Mouse (Mus musculus) stomach, embryonic 14.5 days (tissue): ENCODE results near the gene Dock3. TPM values are rescaled to one million over a fixed set of nuclear protein-coding genes. Genes with fewer than 3 reads are reported as not detected.

Experiments
- ATAC-seq: fragments of 200-750 bp; cut with Nextera tagmentation; 2 replicates; pipeline ENCODE4 v1.8.0; 2017; ENCODE audit warnings: low read depth, moderate TSS enrichment; ENCODE audit not compliant: insufficient number of reproducible peaks, insufficient read depth, low FRiP score
- H3K27ac ChIP-seq: fragments of 300-500 bp; sonication (generic); 2 replicates; pipeline ENCODE4 v1.5.1; 2014; ENCODE audit warnings: mild to moderate bottlenecking, low read length, moderate library complexity, mixed read lengths
- H3K27me3 ChIP-seq: fragments of 300-500 bp; sonication (generic); 2 replicates; pipeline ENCODE4 v1.6.1; 2014; ENCODE audit warnings: low read length, control low read depth, mixed read lengths; ENCODE audit not compliant: control insufficient read depth, insufficient read depth
- H3K36me3 ChIP-seq: fragments of 300-500 bp; sonication (generic); 2 replicates; pipeline ENCODE4 v1.6.1; 2014; ENCODE audit warnings: mild to moderate bottlenecking, control low read depth, low read length, moderate library complexity, mixed read lengths; ENCODE audit not compliant: control insufficient read depth, insufficient read depth
- H3K4me1 ChIP-seq: fragments of 300-500 bp; sonication (generic); 2 replicates; pipeline ENCODE4 v1.6.1; 2014; ENCODE audit warnings: low read length, control low read depth, mixed read lengths; ENCODE audit not compliant: control insufficient read depth, insufficient read depth
- H3K4me2 ChIP-seq: fragments of 300-500 bp; sonication (generic); replicated peaks from 2 replicates; pipeline ENCODE4 v1.6.1; 2014; ENCODE audit warnings: low read depth, low read length, control low read depth
- H3K4me3 ChIP-seq: fragments of 300-500 bp; sonication (generic); 2 replicates; pipeline ENCODE4 v1.5.1; 2014; ENCODE audit warnings: low read depth, low read length, control low read depth
- H3K9ac ChIP-seq: fragments of 300-500 bp; sonication (generic); replicated peaks from 2 replicates; pipeline ENCODE4 v1.6.1; 2014; ENCODE audit warnings: low read depth, mild to moderate bottlenecking, control low read depth, low read length, moderate library complexity, mixed read lengths
- H3K9me3 ChIP-seq: fragments of 300-500 bp; sonication (generic); 2 replicates; pipeline ENCODE4 v1.6.1; 2016; ENCODE audit warnings: low read depth, low read length, control low read depth; ENCODE audit not compliant: control insufficient read depth
- WGBS: fragments of 180-500 bp; shearing (Covaris S2); extraction: QIAGEN DNeasy Blood & Tissue Kit; methylation state at CpG from one replicate; pipeline ENCODE4 v1.1.7; 2014; 5-methylcytosine and 5-hydroxymethylcytosine counted together
- polyA plus RNA-seq: library from polyadenylated mRNA; unstranded; fragments of >200 nt; fragmentation: Nextera tagmentation; extraction: Ambion mirVana; gene quantifications from 2 replicates; pipeline ENCODE4 v1.2.1, GENCODE M21; 2014

Gene Dock3
- polyA plus RNA-seq, 1 experiment from 2014 or later = 0.88 TPM

- no peaks in the 10 kb centered on the region for H3K4me1 ChIP-seq
These were observed 32.2 kb upstream of the Dock3 start for GRCm38 (mm10) chr9:107263912-107264311.

DNA sequence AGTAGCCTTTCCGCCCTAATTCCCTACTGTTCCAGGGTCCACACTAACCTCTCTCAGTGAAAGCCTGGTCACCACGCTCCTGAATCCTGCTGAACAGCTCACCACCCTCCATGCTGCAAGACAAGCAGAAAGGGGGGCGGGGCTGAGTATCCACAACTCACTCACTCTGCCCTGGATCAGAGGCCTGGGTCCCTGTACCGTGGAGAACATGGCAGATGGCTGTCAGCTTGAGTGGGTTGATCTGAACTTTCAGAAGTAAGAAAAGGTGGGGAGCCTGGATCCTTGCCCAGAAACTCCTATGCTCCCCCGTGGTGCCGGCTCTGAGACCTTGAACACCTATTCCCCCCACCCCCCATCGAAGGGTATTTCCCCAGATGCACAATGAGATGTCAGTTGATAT is 30.7 kb upstream of the Dock3 start:
- H3K4me2 ChIP-seq = no peak overlapping the region
- no peaks in the 10 kb centered on the region for H3K4me1 ChIP-seq
- WGBS = 76% methylated on average over 7 of the region's 7 CpGs
- no peak overlapping the region for H3K9ac ChIP-seq
- ATAC-seq = no peak
- no peak overlapping the region for H3K4me3 ChIP-seq
- H3K36me3 ChIP-seq = no peaks in the 10 kb centered on the region
- H3K9me3 ChIP-seq = no peaks in the 10 kb centered on the region
- H3K27me3 ChIP-seq = no peaks in the 10 kb centered on the region
- H3K27ac ChIP-seq = no peak overlapping the region

More at GRCm38 (mm10) chr9:107263912-107264311, 32.2 kb upstream of the Dock3 start:
- no peaks in the 10 kb centered on the region for H3K36me3 ChIP-seq
- no peaks in the 10 kb centered on the region for H3K27me3 ChIP-seq
- H3K4me2 ChIP-seq = no peak overlapping the region
- H3K9me3 ChIP-seq = no peaks in the 10 kb centered on the region
- no peak overlapping the region for H3K27ac ChIP-seq
- no peak for ATAC-seq
- H3K9ac ChIP-seq = no peak overlapping the region
- 82% methylated on average over 5 of the region's 5 CpGs for WGBS
- H3K4me3 ChIP-seq = no peak overlapping the region

GRCm38 (mm10) chr9:107261792-107262191 is 30.1 kb upstream of the Dock3 start:
- Histone ChIP-seq H3K4me2 (no peak overlapping the region), H3K36me3 (no peaks in the 10 kb centered on the region), H3K9me3 (no peaks in the 10 kb centered on the region), H3K9ac (no peak overlapping the region), H3K27ac (no peak overlapping the region), H3K27me3 (no peaks in the 10 kb centered on the region), H3K4me1 (no peaks in the 10 kb centered on the region), H3K4me3 (no peak overlapping the region)
- 66% methylated on average over 6 of the region's 6 CpGs for WGBS
- no peak for ATAC-seq

DNA sequence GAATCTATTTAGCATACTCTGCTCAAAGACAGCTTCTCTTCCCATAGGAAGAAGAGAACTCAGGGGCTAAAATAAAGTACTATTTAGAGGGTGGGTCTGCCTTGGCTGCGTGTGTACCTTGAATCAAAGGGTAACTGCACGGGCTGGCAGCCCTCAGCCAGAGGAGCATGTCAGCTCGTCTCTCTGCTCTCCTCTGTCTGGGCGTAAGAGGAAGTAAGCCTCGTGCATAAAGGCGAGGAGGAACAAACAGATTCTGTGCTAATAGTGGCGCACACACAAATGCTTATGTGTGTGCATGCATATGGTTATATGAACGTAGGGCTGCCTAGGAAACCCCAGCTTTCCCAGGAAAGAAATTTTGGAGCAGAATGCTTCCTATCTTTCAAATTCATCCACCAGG is 29.1 kb upstream of the Dock3 start:
- no peak for ATAC-seq
- Histone ChIP-seq H3K27me3 (no peaks in the 10 kb centered on the region), H3K4me2 (no peak overlapping the region), H3K9ac (no peak overlapping the region), H3K9me3 (no peaks in the 10 kb centered on the region), H3K36me3 (no peaks in the 10 kb centered on the region), H3K4me1 (no peaks in the 10 kb centered on the region), H3K4me3 (no peak overlapping the region), H3K27ac (no peak overlapping the region)
- 54% methylated on average over 8 of the region's 8 CpGs for WGBS

- WGBS = 75% methylated on average over 2 of the region's 2 CpGs
- no peak for ATAC-seq
- H3K4me1 ChIP-seq = no peaks in the 10 kb centered on the region
These were observed 28.7 kb upstream of the Dock3 start for GRCm38 (mm10) chr9:107260429-107260828.

DNA sequence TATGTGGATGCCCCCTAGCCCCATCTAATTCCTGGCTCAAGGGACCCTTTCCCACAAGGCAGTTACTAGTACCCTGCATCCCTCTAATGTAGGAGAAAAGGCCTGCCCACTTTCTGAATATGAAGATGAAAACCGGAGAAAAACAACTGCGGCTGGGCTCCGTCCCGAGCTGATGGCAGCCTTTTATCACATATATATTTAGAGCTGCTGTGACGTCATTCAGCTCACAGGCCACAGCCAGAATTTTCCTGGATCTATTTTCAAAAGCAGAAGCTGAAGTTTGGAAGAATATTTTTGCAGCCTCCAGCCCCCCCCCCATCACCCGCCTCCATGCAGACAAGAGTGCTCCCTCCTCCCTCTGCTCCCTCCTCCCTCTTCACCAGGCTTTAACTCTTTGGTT is 27.9 kb upstream of the Dock3 start:
- WGBS = 51% methylated on average over 6 of the region's 6 CpGs
- no peak overlapping the region for H3K9ac ChIP-seq
- H3K27ac ChIP-seq = no peak overlapping the region
- no peaks in the 10 kb centered on the region for H3K4me1 ChIP-seq
- H3K36me3 ChIP-seq = no peaks in the 10 kb centered on the region
- no peak overlapping the region for H3K4me2 ChIP-seq
- no peaks in the 10 kb centered on the region for H3K27me3 ChIP-seq
- no peak for ATAC-seq
- no peaks in the 10 kb centered on the region for H3K9me3 ChIP-seq
- no peak overlapping the region for H3K4me3 ChIP-seq

More at GRCm38 (mm10) chr9:107260429-107260828, 28.7 kb upstream of the Dock3 start:
- Histone ChIP-seq H3K9ac (no peak overlapping the region), H3K27me3 (no peaks in the 10 kb centered on the region), H3K4me3 (no peak overlapping the region), H3K9me3 (no peaks in the 10 kb centered on the region), H3K36me3 (no peaks in the 10 kb centered on the region), H3K27ac (no peak overlapping the region), H3K4me2 (no peak overlapping the region)

- Histone ChIP-seq H3K4me1 (no peaks in the 10 kb centered on the region), H3K27me3 (no peaks in the 10 kb centered on the region), H3K4me3 (no peak overlapping the region), H3K9me3 (no peaks in the 10 kb centered on the region), H3K36me3 (no peaks in the 10 kb centered on the region), H3K4me2 (no peak overlapping the region), H3K9ac (no peak overlapping the region), H3K27ac (no peak overlapping the region)
- no peak for ATAC-seq
- 58% methylated on average over 3 of the region's 3 CpGs for WGBS
These were observed 23.9 kb upstream of the Dock3 start for GRCm38 (mm10) chr9:107255596-107255995.

DNA sequence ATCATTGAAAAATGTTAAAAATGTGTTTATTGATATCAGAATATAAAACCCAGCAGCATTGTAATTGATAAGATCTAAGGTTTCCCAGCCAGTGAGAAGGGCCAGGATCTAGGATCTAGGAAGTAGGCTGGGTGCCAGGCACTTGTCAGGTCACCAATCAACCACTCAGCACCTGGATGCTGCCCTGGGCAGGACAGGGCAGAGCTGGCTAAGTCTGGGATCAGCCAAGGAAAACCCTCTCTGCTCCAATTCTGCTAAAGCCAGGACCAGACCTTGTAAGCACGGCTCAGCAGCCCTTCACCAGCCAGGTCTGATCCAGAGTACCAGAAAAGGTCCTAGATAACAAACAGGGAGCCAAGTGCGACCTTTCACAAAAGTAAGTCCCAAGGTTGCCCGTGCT is 23.2 kb upstream of the Dock3 start:
- 90% methylated on average over 3 of the region's 3 CpGs for WGBS
- Histone ChIP-seq H3K27ac (no peak overlapping the region), H3K9ac (no peak overlapping the region), H3K4me2 (no peak overlapping the region), H3K4me1 (no peaks in the 10 kb centered on the region), H3K4me3 (no peak overlapping the region), H3K27me3 (no peaks in the 10 kb centered on the region), H3K9me3 (no peaks in the 10 kb centered on the region), H3K36me3 (no peaks in the 10 kb centered on the region)
- no peak for ATAC-seq

GRCm38 (mm10) chr9:107254476-107254875 is 22.8 kb upstream of the Dock3 start:
- Histone ChIP-seq H3K4me3 (no peak overlapping the region), H3K4me1 (no peaks in the 10 kb centered on the region), H3K27ac (no peak overlapping the region), H3K36me3 (no peaks in the 10 kb centered on the region), H3K4me2 (no peak overlapping the region), H3K9me3 (no peaks in the 10 kb centered on the region), H3K27me3 (no peaks in the 10 kb centered on the region), H3K9ac (no peak overlapping the region)
- no peak for ATAC-seq
- 70% methylated on average over 12 of the region's 12 CpGs for WGBS
